Mouse (Mus musculus) testis, adult 2 months (tissue): ENCODE measurements around the gene Tmem219.

Source experiments
- CTCF ChIP-seq: fragments of 200-500 bp; IDR thresholded peaks from 2 replicates; pipeline ENCODE4 v1.5.1; 2012; ENCODE audit warnings: low read depth, mild to moderate bottlenecking, inconsistent platforms, low read length, moderate library complexity; ENCODE audit not compliant: control insufficient read depth, insufficient read depth, insufficient replicate concordance
- POLR2A ChIP-seq: fragments of 200-500 bp; IDR thresholded peaks from 2 replicates; pipeline ENCODE4 v1.6.1; 2012; ENCODE audit warnings: low read depth, mild to moderate bottlenecking, inconsistent platforms, low read length, moderate library complexity; ENCODE audit not compliant: control insufficient read depth

DNA sequence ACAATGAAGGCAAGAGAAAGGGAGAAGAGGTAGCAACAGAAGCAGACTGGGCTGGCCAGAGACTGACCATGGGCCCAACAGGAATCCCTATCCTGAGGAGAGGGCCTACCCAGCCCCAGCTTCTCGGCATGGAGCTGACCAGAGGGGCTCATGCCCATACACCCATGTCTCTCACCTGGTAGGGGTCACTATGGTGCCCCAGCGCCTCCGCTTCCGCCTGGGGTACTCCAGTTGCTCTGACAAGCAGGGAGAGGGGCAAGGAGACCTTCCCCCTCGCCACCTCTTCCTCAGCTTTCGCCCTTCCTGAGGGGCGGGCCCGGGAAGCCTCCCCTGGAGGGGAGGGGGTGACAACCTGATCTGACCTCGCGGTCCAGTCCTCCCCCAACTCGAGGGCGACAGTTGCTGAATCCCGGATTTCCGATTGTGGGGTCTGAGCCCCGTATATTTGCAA is 39.0 kb downstream of the Tmem219 start:
- TF ChIP-seq CTCF = no peak
- no peak for TF ChIP-seq POLR2A
